Mouse (Mus musculus) erythroblast, embryonic 14.5 days (primary cell): ENCODE measurements around the gene Rab3c. TPM values are rescaled to one million over a fixed set of nuclear protein-coding genes. Genes with fewer than 3 reads are reported as not detected.

Source experiments
- H3K27me3 ChIP-seq: 2 replicates; pipeline ENCODE4 v1.6.1; 2012; ENCODE audit warnings: inconsistent platforms; ENCODE audit not compliant: control insufficient read depth
- H3K36me3 ChIP-seq: 2 replicates; pipeline ENCODE4 v1.6.1; 2012; ENCODE audit warnings: mild to moderate bottlenecking, inconsistent platforms; ENCODE audit not compliant: control insufficient read depth
- H3K4me1 ChIP-seq: 2 replicates; pipeline ENCODE4 v1.6.1; 2012; ENCODE audit warnings: inconsistent platforms; ENCODE audit not compliant: control insufficient read depth
- H3K4me3 ChIP-seq: replicated peaks from 2 replicates; pipeline ENCODE3; 2012; ENCODE audit warnings: moderate library complexity, mild to moderate bottlenecking, inconsistent platforms
- H3K9me3 ChIP-seq: 2 replicates; pipeline ENCODE4 v1.6.1; 2012; ENCODE audit warnings: low read length, inconsistent platforms, mixed read lengths; ENCODE audit not compliant: control insufficient read depth
- GATA1 ChIP-seq: IDR thresholded peaks from 2 replicates; pipeline ENCODE4 v1.6.1; 2012; ENCODE audit warnings: low read length, inconsistent platforms, mixed read lengths
- TAL1 ChIP-seq: IDR thresholded peaks from 3 replicates; pipeline ENCODE4 v1.6.1; 2012; ENCODE audit warnings: low read length, inconsistent platforms, mixed read lengths
- polyA plus RNA-seq: library from polyadenylated mRNA; stranded (reverse); fragments of >175 nt; gene quantifications from 2 replicates; pipeline ENCODE4 v1.2.3, GENCODE M21; 2012

The Rab3c gene
- polyA plus RNA-seq, 1 experiment = not detected

DNA sequence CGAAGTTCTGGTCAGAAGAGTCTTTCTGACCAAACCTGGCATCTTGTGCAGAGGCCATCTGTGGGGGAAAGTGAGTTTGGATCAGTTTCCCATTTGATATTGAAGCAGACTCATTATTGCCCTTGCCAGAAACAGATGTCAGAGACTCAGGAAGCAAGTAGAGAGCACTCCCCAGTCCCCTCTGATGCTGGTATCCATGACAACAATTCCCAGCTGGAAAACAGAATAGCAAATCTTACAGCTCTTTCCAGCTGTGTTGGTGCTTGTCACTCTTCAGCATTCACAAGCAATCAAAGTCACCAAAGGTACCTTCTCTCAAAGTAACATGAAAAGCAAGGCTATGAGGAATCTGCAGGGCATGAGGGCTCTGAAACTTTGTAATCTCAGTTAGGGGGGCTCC, 20.1 kb downstream of the Rab3c start:
- no peaks in the 10 kb centered on the region for H3K9me3 ChIP-seq
- H3K36me3 ChIP-seq = no peaks in the 10 kb centered on the region
- H3K4me3 ChIP-seq = no peak overlapping the region
- no peaks in the 10 kb centered on the region for H3K4me1 ChIP-seq
- TF ChIP-seq GATA1 (no peak), TAL1 (no peak)
- H3K27me3 ChIP-seq = no peaks in the 10 kb centered on the region

DNA sequence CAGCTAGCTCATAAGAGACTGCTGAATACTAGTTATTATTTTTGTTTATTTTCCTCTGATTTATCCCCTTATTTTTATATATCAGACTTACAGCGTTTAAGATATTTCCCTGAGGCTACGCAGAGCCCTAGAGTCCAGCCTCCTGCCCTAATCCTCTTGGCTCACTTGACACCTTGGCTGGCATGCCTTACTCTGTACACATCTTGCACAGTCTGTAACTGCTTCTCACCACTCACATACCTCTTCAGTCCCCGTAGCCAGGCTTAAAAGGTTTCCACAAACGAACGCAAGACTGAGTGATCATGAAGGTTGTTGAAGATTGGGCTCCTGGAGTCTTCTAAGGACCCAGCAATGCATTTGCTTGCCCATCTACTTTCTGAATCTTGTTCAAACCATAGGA, 29.3 kb downstream of the Rab3c start:
- TF ChIP-seq GATA1 (no peak), TAL1 (no peak)
- Histone ChIP-seq H3K36me3 (no peaks in the 10 kb centered on the region), H3K9me3 (no peaks in the 10 kb centered on the region), H3K4me1 (no peaks in the 10 kb centered on the region), H3K27me3 (no peaks in the 10 kb centered on the region), H3K4me3 (no peak overlapping the region)

DNA sequence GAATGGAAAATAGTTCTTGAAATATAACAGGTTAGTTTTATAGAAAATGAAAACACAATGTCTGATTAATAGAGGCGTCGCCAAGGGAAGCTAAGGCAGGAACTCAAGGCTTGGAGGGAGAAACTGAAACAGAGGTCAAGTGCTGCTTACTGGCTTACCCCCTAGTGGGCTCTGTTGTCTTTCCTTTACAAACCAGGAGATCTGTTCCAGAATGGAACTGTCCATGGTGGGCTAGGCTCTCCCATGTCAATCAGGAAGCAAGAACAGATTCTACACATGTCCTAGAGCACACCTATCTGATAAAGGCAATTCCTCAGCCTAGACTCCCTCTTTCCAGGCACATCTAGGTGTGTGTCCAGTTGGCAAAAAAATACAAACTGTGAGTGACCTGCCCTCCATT, 32.3 kb downstream of the Rab3c start:
- Histone ChIP-seq H3K4me3 (no peak overlapping the region), H3K27me3 (no peaks in the 10 kb centered on the region), H3K9me3 (no peaks in the 10 kb centered on the region), H3K36me3 (no peaks in the 10 kb centered on the region), H3K4me1 (no peaks in the 10 kb centered on the region)
- TF ChIP-seq GATA1 = no peak
- TF ChIP-seq TAL1 = no peak

DNA sequence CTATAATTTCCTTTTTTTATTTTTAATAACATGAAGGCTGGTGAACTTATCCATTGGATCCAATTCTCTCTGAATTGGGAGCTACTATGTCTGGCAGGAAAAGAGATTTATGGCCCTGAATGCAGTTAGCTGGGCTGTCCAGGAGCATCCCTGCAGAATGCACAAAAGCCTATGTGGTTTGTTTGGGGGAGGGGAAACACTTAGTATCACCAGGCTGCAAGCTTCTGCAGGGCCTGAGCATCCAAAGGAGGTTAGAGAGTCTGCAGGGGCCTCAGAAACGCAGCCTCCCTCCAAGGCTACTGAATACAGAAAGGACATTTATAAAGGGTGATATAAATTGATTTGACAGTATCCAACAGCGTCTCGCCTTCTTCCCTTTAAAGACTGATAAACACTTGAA, 41.8 kb downstream of the Rab3c start:
- Histone ChIP-seq H3K4me3 (no peak overlapping the region), H3K36me3 (no peaks in the 10 kb centered on the region), H3K4me1 (no peaks in the 10 kb centered on the region), H3K9me3 (no peaks in the 10 kb centered on the region), H3K27me3 (no peaks in the 10 kb centered on the region)
- TF ChIP-seq TAL1 (no peak), GATA1 (no peak)

DNA sequence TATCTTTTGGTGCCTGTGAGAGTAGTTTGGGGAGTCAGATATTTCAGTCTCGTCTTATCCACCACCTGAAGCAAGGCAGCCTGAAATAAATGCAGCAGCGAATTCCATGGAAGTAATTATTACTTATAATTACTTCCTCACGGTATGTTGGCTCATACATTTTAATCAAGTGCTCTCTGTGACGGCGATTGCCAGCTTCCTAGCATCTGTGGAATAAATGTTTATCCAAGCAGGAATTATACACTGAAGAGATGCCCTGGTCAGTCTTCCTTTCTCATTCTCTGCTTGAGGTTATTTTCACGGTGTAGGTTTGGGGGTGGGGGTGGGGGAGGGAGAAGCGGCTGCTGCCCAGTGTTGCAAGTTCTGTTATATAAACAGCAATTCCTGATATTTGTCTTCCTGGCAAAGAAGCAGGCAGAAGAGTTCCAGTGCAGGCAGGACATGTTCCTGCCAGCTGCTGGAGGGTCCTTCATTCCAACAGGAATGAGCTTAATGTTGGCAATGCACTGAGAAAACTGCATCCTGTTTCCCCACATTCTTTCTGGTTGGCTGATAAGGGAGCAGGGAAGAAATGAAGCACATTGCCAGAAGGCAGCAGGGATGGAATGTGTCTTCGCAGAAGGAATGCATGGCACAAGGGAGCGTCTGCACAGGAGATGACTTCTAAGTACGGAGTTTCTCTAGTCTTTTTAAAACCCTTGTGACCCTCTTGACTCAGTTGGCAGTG, 43.4 kb downstream of the Rab3c start:
- no peaks in the 10 kb centered on the region for H3K4me1 ChIP-seq
- H3K9me3 ChIP-seq = no peaks in the 10 kb centered on the region
- no peaks in the 10 kb centered on the region for H3K27me3 ChIP-seq
- no peaks in the 10 kb centered on the region for H3K36me3 ChIP-seq
- H3K4me3 ChIP-seq = no peak overlapping the region
- TF ChIP-seq GATA1 = no peak
- no peak for TF ChIP-seq TAL1

DNA sequence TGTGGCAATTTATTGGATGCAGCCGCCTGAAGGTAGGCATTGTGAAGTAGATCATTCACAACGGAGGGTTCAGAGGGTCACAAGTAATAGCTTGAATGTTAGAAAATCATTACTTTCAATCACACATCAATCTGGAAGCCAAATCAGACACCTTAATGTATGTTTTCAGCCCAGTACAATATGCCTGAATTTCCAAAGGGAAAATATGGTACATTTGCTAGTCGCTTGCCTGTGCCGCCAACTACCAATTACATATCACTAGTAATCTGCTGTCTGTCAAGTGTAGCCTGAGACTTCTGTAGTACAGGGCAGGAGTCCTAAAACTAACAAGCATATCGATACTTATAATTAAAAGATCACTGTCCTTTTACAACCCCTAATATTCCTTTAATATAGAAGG, 47.4 kb downstream of the Rab3c start:
- Histone ChIP-seq H3K4me1 (no peaks in the 10 kb centered on the region), H3K36me3 (no peaks in the 10 kb centered on the region), H3K27me3 (no peaks in the 10 kb centered on the region), H3K4me3 (no peak overlapping the region), H3K9me3 (no peaks in the 10 kb centered on the region)
- TF ChIP-seq GATA1 = no peak
- TF ChIP-seq TAL1 = no peak

DNA sequence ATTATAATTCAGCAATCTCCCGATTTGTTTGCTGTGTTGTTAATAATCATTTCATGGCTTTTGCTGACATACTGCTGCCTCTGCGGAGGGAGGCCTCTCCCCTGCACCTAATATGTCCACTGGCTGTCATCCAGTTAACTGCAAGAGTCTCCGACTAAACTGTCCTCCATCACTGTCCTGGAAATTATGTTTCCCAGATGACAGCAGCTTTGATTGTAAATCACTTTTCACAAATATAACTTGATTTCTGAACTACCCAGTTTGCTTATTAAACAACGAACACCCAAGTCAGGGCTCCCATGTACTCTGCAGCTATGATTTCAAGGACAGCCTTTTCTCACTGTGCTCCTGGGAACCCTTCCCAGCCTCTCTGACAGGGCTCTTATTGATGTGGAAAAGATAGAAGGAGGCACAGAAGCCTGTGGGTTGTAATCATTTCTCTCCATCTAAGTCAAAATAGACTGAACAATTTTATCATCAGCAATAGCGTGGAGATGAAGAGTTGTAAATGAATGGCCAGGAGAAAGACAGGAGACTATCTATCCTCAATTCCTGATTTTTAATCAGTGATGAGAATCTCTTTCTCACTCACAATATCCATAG, 49.6 kb downstream of the Rab3c start:
- Histone ChIP-seq H3K4me3 (no peak overlapping the region), H3K9me3 (no peaks in the 10 kb centered on the region), H3K4me1 (no peaks in the 10 kb centered on the region), H3K36me3 (no peaks in the 10 kb centered on the region), H3K27me3 (no peaks in the 10 kb centered on the region)
- TF ChIP-seq TAL1 (no peak), GATA1 (no peak)

DNA sequence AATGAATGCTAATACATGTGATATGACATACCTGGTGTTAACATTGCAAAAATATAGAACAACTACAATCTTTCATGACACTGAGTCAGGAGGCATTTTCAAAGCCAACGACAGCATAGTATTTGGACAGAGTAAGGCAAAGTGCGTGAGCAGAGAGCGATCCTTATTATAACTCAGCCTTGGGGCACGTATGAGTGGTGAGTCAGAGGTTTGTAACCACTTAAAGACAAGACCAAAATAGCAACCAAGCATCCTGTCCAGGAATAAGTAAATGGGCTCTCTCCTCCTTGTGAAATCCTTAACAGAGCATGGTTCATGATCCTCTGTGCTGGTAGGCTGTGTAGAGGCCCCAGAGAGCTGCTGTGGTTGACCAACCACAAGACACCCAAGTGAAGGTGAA, 50.8 kb downstream of the Rab3c start:
- H3K9me3 ChIP-seq = no peaks in the 10 kb centered on the region
- H3K4me3 ChIP-seq = no peak overlapping the region
- H3K27me3 ChIP-seq = no peaks in the 10 kb centered on the region
- H3K36me3 ChIP-seq = no peaks in the 10 kb centered on the region
- no peak for TF ChIP-seq GATA1
- TF ChIP-seq TAL1 = no peak
- H3K4me1 ChIP-seq = no peaks in the 10 kb centered on the region

DNA sequence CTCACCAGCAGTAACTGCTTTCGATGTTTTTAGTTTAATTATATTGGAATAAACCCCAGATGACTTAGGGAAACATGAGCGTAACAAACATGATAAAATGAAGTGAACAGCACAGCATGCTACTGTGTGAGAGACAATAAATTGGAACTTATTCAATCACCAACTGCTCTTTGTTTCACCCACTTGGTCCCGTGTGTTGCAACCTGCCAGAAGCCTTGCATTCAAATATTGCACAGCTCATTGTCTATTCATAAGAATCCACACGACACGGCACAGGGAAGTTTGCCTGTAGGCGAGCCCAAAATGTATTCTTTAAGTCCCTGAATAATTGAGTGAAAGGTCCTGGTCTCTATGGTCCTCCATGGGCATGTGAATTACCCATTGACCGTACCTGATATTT, 61.6 kb downstream of the Rab3c start:
- TF ChIP-seq TAL1 = no peak
- TF ChIP-seq GATA1 = no peak
- Histone ChIP-seq H3K4me3 (no peak overlapping the region), H3K36me3 (no peaks in the 10 kb centered on the region), H3K27me3 (no peaks in the 10 kb centered on the region), H3K9me3 (no peaks in the 10 kb centered on the region), H3K4me1 (no peaks in the 10 kb centered on the region)

DNA sequence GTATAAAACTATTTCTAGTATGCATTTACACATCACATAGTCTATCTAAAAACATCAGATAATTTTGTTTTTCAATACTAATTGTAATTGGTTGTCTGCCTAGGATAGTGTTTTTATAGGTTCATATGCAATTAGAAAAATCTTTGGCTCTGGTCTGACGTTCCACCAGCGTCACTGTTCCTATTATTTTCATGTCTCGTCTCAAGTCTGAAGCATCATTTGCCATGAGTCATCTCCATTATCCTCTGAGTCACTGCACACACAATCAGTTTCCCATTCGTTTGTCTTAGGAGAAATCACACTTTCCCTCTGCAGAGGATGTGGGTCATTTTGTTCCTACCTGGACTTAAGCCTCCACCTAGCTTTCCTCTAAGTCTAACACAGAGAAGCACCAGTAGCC, 62.3 kb downstream of the Rab3c start:
- H3K4me1 ChIP-seq = no peaks in the 10 kb centered on the region
- no peaks in the 10 kb centered on the region for H3K36me3 ChIP-seq
- TF ChIP-seq TAL1 = no peak
- TF ChIP-seq GATA1 = no peak
- H3K27me3 ChIP-seq = no peaks in the 10 kb centered on the region
- H3K4me3 ChIP-seq = no peak overlapping the region
- H3K9me3 ChIP-seq = no peaks in the 10 kb centered on the region
